Mouse (Mus musculus): Measurements from ENCODE around the gene Hcn1.

The Hcn1 gene

DNA sequence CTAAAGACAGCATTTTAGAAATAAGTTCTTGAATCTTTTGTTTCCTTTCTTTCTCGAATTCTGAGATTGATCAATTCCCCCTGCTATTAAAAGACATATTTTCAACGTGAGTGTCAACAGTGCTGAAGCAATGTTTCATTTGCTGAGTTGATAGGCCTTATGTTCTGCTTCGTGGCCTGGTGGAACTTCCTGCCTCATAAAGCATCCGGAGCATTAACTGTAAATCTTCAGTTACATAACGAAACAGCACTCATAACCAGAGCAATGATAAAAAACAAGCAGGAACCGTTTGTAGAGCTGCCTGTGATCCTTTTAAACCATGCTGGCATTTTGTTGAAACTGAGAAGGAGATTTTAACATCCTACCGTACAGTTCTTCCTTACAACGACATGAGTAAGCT lies 275.7 kb downstream of the Hcn1 start:
- DNase-seq (ENCODE audit: low read depth, low spot score): no peak

DNA sequence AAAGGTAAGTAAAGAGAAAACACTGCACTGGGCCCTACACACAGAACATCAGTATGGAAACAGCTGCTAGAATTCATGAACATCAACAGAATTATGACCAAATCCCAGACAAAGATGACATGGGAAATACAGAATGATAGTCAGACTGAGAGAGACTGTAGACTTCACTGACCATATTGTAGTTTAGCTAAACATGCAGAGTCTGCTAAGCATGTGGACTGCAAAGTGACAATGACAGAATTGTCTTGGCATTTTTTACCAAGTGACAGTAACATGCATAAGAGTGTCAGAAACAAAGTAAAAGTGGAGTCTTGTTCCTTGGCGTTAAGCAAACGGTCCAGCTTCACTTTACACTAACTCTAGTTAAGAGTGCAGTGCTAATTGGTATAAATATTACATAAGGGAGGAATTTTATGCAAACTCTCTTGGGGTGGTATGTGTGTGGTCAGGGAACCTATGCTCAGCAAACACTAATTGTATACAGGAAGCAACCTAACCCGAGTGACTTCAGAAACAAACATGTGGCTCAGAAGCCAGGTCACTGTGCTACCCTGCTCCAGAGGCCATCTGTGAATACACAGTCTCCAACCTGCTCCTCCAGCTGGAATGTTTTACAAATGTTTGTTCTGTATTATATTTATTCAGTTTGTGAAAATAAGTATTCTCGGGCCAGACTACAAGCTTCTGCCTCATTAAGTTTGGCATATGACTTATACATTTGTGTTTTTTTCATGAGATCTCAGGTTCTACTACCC lies 278.5 kb downstream of the Hcn1 start:
- no peak for DNase-seq (ENCODE audit: low read depth, low spot score)

DNA sequence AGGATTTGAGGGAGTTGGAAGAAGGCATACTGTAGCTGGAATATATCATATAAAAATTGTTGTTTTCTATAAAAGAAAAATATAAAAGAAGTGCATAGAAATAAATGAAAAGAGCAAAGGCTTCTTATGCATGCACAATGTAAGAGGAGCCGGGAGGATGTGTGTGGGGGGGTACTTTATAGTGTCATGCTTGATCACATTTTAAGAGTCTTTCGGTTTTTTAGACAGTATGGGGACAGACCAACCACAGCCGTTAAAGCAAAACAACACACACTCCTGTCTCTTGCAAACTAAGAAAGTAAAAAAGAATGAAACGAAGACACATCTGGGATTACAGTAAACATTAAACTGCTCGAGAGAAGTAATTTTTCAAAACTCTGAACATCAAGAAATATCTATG lies 290.0 kb downstream of the Hcn1 start:
- no peak for DNase-seq (ENCODE audit: low read depth, low spot score)

DNA sequence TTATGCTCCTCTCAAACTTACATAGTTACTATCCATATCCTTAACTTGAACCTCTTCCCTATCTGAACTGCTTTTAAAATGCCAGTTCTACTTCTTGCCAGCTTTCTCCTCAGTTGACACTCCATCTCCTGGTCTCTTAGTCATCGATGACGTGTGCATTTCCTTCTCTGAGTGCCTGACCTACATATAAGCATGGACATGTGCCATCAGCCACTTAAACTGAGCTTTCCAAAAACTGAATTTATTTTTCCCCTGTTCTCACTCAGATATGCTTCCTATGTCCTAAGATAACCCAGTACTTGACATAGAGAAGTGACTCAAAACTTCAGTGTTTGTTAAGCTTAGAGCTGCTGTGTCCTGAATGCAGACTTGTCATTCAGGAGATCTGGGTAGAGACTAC lies 295.9 kb downstream of the Hcn1 start:
- DNase-seq (ENCODE audit: low read depth, low spot score): no peak

DNA sequence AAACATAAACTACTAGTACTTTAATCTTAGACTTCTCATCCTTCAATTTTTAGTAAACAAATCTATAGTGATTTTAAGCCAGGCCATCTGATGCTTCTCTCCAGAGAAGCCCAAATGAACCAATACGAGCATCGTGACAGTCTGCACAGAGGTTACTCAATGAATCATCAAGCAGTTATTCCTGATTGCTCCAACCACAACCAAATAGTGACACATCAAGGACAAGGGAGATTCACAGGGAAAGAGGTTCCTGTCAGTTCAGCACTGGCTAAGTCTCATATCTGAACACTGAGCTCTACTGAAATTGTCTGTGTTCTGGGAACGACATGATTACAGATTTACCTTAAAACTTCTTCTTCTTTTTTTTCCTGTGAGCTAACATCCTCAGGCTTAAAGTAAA lies 305.7 kb downstream of the Hcn1 start:
- DNase-seq (ENCODE audit: low read depth, low spot score): no peak

DNA sequence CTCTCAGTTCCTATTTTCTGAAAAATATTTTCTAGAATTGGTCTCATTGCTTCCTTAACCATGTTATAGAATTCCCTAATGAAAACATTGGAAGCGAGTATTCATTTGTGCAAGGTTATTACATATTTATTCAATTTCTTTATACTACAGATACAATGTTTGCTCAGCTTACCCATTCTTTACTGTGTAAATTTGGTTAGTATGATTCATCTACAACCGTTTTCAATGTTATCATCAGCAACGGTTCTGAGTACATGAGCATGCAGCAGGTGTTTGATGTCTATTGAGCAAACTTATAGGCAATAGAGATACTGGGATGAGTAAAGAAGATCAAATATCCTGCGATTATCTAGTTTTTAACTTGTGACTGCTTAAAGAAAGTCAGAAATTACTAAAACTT lies 327.6 kb downstream of the Hcn1 start:
- no peak for DNase-seq (ENCODE audit: low read depth, low spot score)

DNA sequence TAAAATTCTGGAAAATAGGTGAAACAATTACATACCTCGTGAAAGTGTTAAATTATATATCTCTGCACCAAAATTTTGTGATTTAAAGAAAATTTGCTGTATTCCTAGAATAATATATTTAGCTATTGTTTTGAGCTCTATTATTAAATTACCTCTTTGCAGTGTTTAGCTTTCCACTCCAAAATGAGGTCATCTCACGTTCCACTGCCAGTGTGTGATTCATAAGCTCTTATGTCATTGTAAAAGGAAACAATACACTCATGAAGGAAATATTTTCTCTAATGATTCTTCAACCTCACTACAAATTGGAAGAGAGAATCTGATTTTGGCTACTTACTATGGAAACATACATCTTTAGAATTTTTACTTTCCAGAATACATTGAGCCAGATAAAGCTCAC lies 329.6 kb downstream of the Hcn1 start:
- no peak for DNase-seq (ENCODE audit: low read depth, low spot score)

DNA sequence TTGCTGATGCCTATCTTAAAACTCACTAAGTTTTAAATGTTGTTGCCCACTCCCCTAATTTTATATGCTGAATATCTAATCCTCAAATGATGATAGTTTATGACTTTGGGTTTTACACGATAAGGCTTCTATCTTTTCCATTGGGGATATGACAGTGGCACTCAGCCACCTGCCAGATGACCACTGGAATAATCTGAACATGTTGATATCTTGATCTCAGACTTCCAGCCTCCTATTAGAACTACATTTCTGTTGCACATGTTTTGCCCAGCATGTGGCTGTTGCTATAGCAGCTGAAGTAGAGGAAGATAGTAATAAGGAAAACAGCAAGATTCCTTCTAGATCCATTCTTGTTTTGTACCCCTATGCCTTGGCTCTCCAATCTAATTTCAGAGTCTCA lies 336.6 kb downstream of the Hcn1 start:
- DNase-seq (ENCODE audit: low read depth, low spot score): no peak

DNA sequence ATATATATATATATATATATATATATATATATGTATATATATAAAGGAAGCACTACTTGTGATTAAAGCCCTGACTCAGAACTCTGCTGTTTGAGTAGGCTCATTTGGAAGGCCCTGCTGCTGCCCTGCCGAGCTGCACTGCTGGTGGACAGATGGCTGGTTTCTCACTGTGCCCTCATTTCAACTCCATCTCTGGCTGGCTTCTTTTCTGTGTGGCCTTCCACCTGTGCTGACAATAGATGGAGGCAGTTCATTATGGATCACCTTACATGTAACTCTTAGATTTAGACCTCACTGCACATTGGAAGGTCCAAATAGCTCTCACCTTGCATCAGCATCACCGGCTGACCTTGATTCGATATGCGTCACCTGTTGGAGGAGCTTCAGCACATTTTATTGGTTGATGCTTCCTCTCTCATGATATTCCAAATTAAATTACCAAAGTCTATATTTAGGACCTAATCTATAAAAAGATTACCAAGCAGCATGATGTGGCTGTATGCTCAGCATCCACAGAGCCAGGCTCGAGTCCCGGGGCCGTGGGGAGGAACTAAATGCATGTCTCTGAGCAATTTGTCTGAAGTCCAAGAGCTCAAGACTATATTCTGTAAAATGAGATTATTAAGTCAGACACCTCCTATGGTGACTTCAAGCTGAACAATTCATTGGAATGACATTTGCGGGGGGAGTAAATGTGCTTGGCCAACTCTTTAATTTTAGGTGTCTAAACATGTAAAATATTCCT lies 338.6 kb downstream of the Hcn1 start:
- DNase-seq (ENCODE audit: low read depth, low spot score): no peak

DNA sequence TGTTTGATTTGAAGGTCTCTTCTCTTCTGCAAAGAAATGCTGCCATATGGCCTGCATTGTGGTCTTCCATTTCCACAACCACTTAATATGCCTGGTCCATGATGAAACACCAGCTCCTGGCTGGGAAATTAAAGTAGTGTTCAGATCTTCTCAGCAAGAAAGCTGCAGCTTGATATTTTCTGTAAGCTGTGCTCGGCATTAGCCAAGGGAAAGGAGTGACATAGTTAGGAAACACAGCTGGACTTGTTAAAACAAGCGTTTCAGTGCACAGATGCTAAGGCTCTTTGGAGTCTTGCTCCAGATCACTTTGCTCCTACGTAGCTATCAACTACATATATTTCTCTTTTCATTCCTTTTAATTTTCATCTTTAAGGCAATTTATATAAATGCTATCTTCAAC lies 344.7 kb downstream of the Hcn1 start:
- DNase-seq (ENCODE audit: low read depth, low spot score): no peak

DNA sequence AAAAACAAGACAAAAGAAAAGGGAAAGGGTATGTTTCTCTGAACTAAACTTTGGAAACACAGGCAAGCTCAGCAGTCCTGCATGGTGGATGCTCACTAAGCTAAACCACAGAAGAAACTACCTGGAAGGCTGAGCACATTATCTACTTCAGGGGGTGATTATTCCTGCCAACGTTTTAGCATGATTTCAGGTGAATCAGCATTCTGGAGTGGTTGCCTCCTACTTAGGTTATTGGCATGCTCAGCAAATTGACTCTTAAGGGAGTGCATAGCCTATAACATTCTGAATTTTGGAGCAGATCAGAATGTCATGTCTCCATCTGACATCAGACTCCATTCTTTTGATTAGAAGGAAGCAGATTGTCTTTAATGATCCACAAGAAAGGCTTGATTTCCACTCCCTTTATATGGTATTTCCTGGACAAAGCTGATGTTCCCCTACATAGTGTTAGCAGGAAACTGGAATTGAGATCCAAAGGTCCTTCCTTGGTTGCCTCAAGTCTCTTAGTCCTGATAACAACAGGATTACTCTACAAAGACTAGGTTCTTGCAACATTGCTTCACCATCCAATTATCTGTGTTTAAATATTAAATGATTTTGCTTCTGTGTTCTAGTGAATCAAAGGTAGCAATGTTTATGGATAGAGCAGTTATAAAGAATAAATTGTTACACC lies 345.7 kb downstream of the Hcn1 start:
- no peak for DNase-seq (ENCODE audit: low read depth, low spot score)

DNA sequence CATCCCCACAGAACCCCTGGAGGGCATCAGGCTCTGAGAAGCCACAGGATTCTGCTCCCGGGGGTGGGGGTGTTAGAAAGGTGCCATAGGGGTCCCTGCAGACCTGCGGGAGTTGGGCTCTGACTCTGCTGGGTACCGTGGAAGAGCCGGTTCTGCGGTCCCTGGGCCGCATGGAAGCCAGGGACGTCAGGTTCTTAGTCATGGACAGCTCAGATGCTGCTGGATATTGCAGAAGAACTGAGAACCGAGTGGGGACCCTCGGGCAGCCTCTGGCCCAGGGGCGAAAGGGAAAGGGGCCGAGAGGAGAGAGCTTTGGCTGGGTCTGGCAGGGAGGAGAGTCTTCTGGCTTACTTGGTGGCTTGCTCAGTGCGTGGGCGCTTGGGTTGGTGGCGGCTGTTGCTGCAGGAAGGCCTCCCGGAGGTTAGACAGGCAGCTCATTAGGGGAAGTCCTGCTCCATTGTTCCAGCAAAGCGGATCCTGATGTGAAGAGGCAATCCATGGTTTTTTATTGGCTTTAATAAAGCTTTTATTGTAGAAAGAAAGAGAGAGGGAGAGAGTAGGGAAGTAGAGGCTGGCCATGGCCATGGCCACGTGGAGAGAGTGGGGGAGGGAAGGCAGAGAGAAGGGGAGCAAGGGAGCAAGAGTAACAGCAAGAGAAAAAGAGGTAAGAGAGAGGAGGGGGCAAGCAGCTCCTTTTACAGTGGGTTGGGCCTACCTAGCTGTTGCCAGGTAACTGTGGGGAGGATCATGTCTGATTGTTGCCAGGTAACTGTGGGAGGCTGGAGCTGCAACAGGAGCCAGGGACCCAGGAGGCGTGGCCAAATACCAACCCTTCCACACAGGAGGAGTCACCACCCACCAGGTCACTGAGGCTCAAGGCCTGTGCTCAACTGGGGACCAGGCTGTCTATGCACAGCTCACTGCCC lies 356.6 kb downstream of the Hcn1 start:
- DNase-seq (ENCODE audit: low read depth, low spot score): peak; percentile 98

DNA sequence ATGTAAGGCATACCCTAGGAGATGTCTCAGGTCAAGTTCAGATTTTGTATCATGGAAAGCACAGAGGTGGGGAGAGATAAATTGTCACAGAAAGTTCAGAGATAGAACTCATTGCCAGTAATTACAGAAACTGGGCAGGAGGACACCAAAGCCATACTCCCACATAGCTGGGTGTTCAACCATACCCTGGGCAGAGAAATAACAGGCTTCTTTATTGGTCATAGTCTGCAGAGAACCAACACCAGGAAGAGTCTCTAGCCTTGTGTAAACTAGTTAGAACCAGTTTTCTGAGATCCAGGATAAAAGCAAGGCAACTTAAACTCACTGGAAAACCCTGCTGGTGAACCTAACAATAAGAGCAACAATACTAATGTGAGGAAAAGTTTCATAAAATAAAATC lies 362.5 kb downstream of the Hcn1 start:
- no peak for DNase-seq (ENCODE audit: low read depth, low spot score)

DNA sequence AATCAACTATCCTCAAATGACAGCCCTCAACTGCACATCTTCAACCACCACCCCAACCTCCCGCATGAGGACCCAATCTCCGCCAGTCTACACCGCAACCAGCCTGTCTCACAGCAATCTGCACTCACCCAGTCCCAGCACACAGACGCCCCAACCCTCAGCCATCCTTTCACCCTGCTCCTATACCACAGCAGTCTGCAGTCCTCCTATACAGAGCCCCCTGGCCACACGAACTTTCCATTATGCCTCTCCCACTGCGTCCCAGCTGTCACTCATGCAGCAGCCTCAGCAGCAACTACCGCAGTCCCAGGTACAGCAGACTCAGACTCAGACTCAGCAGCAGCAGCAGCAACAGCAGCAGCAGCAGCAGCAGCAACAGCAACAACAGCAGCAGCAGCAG lies 373.3 kb downstream of the Hcn1 start:
- peak; percentile 8 for DNase-seq (ENCODE audit: low read depth, low spot score)

DNA sequence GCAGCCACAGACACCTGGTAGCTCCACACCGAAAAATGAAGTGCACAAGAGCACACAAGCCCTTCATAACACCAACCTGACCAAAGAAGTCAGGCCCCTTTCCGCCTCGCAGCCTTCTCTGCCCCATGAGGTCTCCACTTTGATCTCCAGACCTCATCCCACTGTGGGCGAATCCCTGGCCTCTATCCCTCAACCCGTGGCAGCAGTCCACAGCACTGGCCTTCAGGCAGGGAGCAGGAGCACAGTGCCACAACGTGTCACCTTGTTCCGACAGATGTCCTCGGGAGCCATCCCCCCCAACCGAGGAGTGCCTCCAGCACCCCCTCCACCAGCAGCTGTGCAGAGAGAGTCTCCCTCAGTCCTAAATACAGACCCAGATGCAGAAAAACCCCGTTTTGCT lies 373.7 kb downstream of the Hcn1 start:
- DNase-seq (ENCODE audit: low read depth, low spot score): peak; percentile 6

DNA sequence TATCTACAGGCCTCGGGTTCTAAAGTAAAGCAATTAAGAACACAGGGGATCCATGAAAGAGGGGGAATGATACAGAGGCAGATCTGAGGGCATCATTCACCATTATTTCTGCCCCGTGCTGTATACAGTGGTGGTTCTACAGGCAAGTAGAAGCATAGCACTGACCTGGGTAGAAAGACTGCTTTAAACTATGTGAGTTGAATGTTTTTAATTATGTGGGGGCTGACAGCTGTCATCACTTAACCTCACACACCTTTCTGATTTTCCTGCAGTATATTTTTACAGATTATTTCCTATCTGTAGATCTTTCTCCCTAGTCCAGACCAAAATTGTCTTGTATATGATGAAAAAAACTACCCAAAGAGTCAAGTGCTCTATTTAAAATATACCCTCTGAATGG lies 382.2 kb downstream of the Hcn1 start:
- DNase-seq (ENCODE audit: low read depth, low spot score): no peak

DNA sequence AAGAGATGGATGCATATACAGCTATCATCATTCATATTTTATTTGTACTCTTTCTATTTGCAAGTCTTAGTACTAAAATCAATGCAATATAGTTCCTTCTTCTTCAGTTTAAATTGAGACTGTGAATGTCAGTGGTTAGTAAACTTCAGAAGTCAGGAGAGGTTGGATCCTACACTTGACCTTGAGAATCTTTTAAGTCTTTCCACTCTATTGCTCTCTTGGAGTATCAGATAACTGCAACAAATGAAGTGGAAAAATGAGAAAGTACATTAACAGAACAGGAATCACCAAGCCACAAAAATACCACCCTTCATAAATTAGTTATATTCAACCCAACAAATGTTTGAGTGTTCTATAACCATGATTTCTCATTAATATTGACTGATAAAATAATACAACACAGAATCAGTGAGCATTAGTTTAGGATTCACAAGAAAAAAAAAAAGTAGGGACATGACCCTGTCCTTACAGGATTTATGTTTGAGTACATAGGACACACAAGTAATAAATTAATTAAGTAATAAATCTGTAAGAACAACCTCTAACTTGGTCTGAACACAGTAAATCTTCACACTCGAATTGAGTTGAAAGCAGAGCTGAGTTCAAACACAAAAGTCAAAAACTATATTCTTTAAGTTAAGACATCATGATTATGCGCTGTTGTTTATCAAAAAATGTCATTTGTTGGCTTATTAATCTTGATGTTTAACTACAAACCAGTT lies 397.8 kb downstream of the Hcn1 start:
- no peak for DNase-seq (ENCODE audit: low read depth, low spot score)

DNA sequence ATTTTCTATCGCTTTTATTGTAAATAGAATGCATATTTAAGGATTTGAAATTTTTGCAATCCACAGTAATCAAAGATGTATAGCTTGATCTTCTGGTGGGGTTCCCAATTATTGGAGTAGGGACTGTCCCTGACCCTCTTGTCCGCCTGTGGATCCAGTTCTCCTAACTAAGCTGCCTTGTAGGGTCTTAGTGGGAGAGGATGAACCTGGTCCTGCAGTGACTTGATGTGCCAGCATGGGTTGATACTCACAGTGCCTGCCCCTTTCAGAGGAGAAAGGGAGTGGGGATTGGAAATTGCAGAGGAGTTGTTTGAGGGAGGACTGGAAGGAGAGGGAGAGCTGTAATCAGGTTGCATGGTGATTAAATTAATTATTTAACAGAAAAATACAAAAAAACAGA lies 398.4 kb downstream of the Hcn1 start:
- no peak for DNase-seq (ENCODE audit: low read depth, low spot score)

DNA sequence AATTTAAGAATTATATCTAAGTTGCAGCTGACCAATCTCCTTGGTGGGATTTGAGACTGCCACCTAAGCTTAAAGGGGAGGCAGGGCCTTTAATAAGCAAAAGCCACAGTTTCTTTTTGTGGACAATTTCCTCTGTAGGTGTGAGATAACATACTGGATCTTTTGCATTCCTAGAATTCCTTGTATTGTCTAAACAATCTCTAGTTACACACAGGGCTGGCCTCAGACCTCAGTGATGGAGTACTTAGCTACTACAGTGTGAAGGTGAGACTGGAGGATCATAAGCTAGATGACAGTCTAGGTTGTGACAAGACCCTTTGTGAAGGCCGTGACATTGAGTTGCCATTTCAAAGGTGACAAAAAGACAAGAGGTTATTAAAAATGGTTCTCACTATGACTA lies 419.1 kb downstream of the Hcn1 start:
- peak; percentile 82 for DNase-seq (ENCODE audit: low read depth, low spot score)

DNA sequence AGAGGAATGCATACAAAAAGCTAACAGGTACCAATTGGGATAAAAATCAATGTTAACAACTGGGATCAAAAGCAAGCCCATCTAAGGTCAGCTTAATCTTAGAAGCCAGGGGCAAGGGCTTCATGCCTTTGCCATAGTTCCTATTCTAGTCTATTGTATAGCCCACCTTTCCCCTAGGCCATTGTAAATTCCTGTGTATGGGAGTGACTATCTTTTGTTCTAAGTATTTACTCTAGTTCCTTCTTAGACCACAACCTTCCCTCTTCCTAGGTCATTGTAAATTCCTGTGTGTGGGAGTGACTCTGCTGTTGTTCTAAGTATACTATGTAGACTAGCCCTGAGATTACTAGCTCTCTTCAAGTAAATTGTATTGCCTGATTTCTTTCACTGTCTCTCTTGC lies 420.8 kb downstream of the Hcn1 start:
- peak; percentile 89 for DNase-seq (ENCODE audit: low read depth, low spot score)

DNA sequence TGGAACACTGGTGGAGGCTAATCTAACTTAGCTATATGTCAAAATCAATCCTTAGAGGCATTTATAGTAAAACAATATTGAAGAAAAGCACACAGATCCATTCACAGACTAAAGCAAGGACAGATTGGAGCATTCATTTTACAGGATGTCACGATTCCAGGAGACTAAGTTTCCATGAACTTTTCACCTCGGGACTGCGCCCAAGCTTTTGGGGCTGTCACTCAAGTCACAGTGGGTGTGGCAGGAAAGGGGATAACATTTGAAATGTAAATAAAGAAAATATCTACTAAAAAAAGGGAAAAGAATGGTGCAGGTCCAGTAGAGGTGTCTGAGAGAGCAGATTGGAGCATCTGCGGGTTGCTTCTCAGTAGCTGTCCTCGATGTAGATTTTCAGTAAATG lies 421.3 kb downstream of the Hcn1 start:
- DNase-seq (ENCODE audit: low read depth, low spot score): peak; percentile 88

Data from R1 (cell line).